Mouse (Mus musculus): ENCODE results near the gene Cyp2c37.
"Not testable (repeated sequence)": the region's sequence is repeated elsewhere in the genome, so short reads cannot be mapped to it uniquely, and the experiment has no call there.

The Cyp2c37 gene

DNA sequence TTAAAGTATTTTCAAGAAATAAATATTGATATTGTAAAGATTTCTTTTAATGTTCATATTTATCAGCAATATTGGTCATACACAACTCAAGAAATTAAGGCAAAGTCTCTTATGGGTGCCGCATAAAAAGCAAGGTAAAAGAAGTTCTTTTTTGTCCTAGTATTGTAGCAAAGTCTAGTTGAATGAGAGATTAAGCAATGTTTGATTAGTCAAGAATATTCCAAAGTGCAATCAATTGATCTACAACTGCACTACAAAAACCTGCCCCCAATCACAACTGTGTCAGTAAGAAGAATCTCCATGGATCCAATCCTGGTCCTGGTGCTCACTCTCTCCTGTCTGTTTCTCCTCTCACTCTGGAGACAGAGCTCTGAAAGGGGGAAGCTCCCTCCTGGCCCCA is at the start of gene Cyp2c37:
Gene Cyp2c37 (plus strand): TSS at position 285 of the 400 bp plus-strand sequence.
- not testable (repeated sequence) for DNase-seq (ENCODE audit: low read depth, low spot score)

DNA sequence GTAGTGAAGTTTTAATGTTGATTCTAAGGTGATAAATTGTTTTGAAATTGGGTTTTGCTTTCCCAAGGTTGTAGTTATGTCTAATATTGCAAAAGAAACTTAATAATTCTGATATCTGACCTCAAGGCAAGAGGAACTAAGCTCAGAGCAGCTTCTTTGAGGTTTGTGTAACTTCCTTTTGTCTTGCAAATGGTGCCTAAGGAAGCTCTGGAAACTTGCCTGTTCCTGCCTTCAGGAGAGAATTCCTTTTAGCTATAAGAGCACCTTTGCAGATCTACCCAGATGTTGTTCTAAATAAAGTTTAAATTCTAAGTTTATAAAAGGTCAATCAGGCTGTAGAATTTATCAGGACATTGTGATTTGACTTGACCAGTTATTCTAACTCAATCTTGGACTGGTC is 31.4 kb upstream of the Cyp2c37 start:
- not testable (repeated sequence) for DNase-seq (ENCODE audit: low read depth, low spot score)

DNA sequence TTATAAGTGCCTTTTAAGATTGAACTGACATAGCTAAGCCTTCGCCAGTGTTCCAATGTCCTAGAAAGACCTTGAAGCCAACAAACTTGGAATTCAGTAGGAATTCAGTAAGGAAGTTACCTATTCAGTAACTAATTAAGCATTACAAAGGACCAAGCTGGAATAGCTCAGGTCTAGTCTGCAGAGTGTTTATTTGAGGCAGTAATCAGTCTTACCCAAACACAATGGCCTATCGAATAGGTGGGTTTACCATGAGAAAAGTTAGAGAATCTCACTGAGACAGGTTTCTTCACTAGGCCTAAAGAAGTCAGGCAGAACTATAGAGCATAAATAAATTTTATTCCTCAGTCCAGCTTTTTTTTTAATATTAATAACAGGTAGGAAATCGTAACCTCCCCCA is 21.1 kb upstream of the Cyp2c37 start:
- not testable (repeated sequence) for DNase-seq (ENCODE audit: low read depth, low spot score)

DNA sequence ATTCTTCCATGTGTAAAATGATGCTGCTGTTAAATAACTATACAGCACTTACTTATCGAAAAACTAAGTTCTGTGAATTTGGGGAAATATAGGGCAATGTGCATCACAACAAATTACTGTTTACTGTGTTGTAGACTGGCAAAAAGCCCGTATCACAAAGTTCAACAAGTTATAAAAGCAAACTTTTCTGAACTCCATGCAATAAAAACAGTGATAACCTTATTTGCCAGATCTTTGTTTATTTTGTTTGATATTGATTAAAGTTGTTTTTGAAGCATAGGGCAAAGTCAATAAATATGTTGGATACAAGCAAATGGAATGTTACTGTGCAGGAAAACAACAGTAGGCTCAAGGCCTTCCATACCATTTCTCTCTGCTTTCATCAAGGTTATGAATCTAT is 2.8 kb upstream of the Cyp2c37 start:
- no peak for DNase-seq (ENCODE audit: low read depth, low spot score)

Data from CD4-positive helper T cell, adult 2 months (primary cell).